Mouse (Mus musculus): ENCODE results near the gene Casp12.
"Not testable (repeated sequence)": the region's sequence is repeated elsewhere in the genome, so short reads cannot be mapped to it uniquely, and the experiment has no call there.

Gene Casp12

DNA sequence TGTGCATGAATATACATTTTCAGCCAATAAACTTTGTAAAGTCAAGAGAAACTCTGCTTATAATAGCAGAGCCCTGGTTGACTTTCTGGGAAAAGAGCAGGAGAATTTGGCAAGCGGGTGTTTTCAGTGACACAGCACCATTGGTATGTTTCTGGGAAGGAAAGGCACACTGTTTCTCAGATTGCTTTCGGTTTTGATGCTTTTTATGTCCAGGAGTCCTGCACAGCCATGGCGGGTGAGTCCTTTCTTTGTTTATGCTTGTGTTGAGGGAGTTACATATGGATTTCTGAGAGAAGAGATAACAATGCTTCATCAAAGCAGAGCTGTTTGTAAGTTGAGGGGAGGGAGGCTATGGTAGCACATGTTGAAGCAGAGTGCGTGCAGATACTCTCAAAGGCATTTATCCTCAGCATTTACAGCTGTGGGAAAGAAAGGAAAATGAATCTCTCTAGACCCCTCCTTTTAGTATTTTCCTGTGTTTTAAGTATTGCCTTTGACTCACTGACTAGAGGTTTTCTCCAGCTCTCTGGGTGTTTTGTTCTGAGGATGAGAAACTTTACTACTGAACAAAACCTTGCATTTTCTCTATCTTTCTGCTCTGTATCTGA lies at the start of gene Casp12:
Gene Casp12, plus strand, starts transcription at position 140 of the 608 bp plus-strand sequence.
- no peak for DNase-seq (ENCODE audit: low read depth, low spot score)

DNA sequence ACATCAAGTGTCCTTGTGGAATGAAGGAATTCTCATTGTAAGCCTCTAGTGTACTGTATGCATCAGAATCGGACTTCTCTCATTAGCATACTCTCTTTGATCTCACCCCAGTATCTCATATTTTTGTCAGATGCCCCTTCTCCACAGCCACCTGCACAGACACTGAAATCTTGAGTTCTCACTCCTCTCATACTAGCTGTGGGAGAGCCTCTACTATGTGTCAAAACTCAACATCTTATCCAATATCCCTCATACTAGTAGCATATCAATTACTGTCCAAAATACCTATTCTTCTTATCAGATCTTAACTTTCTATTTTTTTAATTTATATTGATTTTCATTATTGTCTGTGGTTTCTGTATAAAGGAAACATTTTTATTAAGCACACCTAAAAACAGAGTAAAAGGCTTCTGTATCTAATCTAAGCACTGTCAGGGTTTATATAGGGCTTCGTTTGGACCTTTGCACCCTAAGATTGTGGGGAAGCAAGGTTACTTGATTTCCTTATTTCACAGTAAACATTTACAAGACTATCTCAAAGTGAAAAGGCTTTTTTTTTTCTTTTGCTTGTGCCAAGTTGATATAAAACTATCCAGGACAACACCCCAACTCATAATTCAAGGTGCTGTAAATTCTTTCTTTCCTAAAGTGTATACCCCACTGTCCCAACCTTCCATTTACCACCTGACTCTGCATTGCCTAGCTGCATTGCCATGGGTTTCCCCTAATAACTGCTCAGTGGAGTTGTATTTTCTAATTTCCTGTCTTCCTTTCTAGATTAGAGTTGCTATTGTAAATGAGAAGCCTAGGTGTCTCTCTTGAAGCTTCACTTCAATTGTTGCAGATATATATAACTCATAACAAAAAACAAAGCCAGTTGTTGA lies 48.6 kb upstream of the Casp12 start:
- DNase-seq (ENCODE audit: low read depth, low spot score), result no peak

- no peak for DNase-seq (ENCODE audit: low read depth, low spot score)
These were observed 46.7 kb upstream of the Casp12 start, which contains the start of gene Casp1 for GRCm38 (mm10) chr9:5298329-5299131. Gene Casp1 (plus strand): TSS chr9:5298517.

GRCm38 (mm10) chr9:5299132-5299381 lies 46.2 kb upstream of the Casp12 start:
- no peak for DNase-seq (ENCODE audit: low read depth, low spot score)

GRCm38 (mm10) chr9:5308561-5308960 lies 36.7 kb upstream of the Casp12 start, which contains the start of gene Casp4:
Gene Casp4 (plus strand): TSS chr9:5308828.
- DNase-seq (ENCODE audit: low read depth, low spot score), result peak; percentile 9

GRCm38 (mm10) chr9:5310112-5310511 lies 35.1 kb upstream of the Casp12 start:
- no peak for DNase-seq (ENCODE audit: low read depth, low spot score)

DNA sequence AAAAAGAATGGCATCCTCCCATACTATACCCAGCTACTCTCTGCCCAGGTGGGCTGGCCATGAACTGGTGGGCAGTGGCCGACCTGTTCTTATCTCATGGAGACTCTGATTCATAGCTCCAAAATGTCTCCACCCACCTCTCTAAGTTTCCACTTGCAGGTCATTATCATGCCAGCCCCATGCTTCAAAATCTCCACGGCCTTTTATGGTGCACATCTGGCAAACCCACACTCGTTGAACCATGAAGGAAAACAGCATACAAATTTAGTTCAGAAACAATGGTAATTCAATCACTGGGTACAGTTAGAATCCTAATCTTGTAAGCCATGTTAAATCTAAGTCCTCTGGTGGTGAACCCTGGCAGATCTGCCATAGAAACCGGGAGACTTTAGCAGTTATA lies 33.8 kb upstream of the Casp12 start:
- DNase-seq (ENCODE audit: low read depth, low spot score), result no peak

- DNase-seq (ENCODE audit: low read depth, low spot score), result no peak
These were observed 17.0 kb upstream of the Casp12 start for GRCm38 (mm10) chr9:5328204-5328603.

- DNase-seq (ENCODE audit: low read depth, low spot score), result no peak
These were observed 12.8 kb upstream of the Casp12 start for GRCm38 (mm10) chr9:5332441-5332840.

DNA sequence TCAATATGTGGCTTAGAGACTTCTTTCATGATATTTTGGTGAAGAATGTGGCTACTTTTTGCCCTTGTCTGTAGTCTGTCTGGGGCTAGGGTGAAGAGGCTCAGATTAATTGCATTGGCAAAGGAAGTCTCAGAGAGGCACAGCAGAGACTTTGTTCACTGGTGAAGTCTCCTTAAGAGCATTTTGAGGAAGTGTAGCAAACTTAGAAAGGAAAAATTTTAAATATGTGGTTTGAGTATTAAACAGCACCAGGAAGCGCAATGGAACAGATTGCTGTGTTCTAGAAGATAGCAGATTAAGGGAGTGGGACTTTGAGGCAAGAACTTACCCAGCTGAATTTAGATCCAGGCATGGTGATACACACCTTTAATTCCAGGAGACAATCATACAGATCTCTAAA lies 11.8 kb upstream of the Casp12 start:
- no peak for DNase-seq (ENCODE audit: low read depth, low spot score)

- no peak for DNase-seq (ENCODE audit: low read depth, low spot score)
These were observed 2.1 kb upstream of the Casp12 start for GRCm38 (mm10) chr9:5343092-5343491.

GRCm38 (mm10) chr9:5344090-5344489 lies 1.1 kb upstream of the Casp12 start:
- DNase-seq (ENCODE audit: low read depth, low spot score), result no peak

DNA sequence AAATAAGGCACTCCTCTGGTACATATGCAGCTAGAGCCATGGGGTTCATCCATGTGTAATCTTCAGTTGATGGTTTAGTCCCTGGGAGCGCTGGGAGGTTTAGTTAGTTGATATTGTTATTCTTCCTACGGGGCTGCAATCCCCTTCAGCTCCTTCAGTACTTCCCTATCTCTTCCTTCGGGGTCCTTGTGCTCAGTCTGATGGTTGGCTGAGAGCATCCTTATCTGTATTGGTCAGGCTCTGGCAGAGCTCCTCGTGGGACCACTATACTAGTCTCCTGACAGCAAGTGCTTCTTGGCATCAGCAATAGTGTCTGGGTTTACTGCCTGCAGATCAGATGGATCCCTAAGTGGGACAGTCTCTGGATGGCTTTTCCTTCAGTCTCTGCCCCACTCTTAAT lies 2.2 kb downstream of the Casp12 start:
- DNase-seq (ENCODE audit: low read depth, low spot score), result no peak

- DNase-seq (ENCODE audit: low read depth, low spot score), result no peak
These were observed 8.4 kb downstream of the Casp12 start for GRCm38 (mm10) chr9:5353673-5354072.

DNA sequence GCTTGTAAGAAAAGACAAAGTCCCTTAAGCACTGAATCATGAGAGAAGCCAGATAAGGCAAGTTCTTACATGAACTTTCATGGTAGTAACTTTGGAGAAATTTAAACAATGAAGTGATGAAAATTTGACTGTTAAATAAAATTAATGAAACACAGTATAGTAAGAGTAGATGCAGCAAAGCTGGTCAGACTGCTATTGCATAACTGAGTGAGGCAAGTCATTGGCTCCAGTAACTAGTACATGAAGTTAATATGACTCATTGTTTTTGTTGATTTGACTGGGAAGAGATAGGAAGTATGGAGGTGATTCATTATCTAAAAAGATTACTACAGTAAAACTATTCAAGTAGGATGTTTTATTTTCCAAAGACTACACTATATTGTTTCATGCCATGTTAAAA lies 11.6 kb downstream of the Casp12 start:
- DNase-seq (ENCODE audit: low read depth, low spot score), result no peak

GRCm38 (mm10) chr9:5393561-5393960 lies 48.3 kb downstream of the Casp12 start:
- DNase-seq (ENCODE audit: low read depth, low spot score), result no peak

- not testable (repeated sequence) for DNase-seq (ENCODE audit: low read depth, low spot score)
These were observed 50.6 kb downstream of the Casp12 start for GRCm38 (mm10) chr9:5395861-5396260.

DNA sequence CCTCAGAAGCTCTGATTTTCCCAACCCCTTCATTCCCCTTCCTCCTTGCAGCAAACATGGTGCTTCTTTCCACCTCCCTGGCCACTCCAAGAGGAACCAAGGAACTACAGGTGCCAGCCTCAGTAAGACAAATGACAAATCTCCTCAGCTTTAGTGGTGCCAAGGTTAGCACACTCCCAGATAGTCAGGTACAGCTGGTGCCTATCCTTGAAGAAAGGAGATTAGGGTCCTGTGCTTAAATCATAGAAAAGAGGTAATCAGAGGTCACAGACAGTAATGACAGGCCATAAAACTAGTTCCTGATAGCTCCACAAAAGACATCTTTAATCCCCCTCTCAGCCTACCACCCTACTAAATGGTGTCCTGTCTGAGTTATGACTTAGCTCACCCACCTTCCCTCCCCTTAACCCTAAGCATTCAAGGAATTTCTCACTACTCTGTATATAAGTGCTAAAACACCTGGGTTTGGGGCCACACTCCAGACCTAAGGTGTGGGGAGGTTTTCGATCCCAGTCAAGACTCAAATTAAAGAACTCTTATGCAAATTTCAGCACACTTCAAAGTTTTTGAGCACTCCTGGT lies 65.8 kb downstream of the Casp12 start:
- DNase-seq (ENCODE audit: low read depth, low spot score), result no peak

DNA sequence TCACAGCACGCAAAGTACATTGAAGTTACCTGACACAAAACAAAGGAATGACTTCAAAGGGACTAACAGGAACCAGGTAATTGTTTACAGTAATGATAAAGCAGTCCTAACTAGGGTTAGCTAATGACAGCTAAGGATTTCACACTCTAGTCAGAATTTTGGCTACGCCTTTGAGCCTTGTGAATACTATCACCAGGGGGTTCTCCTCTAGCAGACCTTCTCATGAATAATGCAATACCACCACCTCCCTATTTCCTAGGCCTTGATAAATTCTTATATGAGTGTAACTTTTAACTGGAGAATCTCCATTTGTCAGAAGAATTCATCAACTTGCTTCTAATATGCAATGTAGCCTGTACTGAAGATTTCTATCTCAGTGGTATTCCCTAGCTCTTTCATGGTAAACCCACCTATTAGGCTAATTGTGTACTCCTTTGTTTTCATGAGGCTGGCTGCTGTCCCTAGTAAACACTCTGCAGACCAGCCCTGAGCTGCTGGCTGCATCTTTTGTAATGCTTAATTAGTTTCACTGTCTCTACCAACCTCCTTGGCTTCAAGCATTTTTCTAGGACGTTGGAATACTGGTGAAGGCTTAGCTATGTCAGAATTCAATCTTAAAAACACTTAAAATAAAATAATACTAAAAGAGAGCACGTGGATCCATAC lies 67.3 kb downstream of the Casp12 start:
- DNase-seq (ENCODE audit: low read depth, low spot score), result no peak

GRCm38 (mm10) chr9:5417871-5418270 lies 72.6 kb downstream of the Casp12 start:
- no peak for DNase-seq (ENCODE audit: low read depth, low spot score)

Data from forelimb bud, embryonic 11.5 days (tissue).